Mouse (Mus musculus): ENCODE results near the gene Bcl9l.

DNA sequence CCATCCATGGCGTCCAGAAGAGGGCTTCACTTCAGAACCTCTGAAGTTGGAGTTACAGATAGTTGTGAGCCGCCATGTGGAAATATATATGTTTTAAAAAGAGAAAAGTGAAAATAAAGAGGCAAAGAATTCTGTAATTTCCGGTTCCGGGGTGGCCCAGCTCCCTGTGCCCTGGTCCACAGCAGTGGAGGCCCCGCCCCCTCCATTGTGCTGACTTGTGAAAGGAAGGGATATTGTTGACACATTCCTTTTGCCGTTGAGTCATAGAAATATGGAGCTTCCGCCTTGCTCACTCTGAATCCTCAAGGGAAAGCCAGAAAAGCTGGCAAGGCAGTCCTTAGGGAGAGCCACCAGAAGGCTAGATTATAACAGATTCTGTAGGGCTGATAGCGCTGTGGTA is 69.5 kb downstream of the Bcl9l start:
- TF ChIP-seq CTCF (IDR thresholded peaks at IDR 0.05; ENCODE audit: borderline replicate concordance, insufficient read depth, low read length) (no peak), POLR2A (IDR thresholded peaks at IDR 0.05; ENCODE audit: low read depth, low read length) (no peak)
